Mouse (Mus musculus) myocyte (in vitro differentiated cells): ENCODE results near the gene Jmjd7. TPM values are rescaled to one million over a fixed set of nuclear protein-coding genes. Genes with fewer than 3 reads are reported as not detected.

ENCODE experiments used
- H3K27me3 ChIP-seq: one replicate; pipeline ENCODE4 v1.6.1; 2011; ENCODE audit not compliant: control insufficient read depth, insufficient read depth, insufficient read length
- H3K36me3 ChIP-seq: one replicate; pipeline ENCODE4 v1.6.1; 2011; ENCODE audit not compliant: control insufficient read depth, insufficient read depth
- H3K4me2 ChIP-seq: one replicate; pipeline ENCODE4 v1.6.1; 2011; ENCODE audit warnings: low read depth, control low read depth
- H3K4me3 ChIP-seq: one replicate; pipeline ENCODE4 v1.5.1; 2011; ENCODE audit warnings: mild to moderate bottlenecking, control low read depth, moderate library complexity
- H3K79me2 ChIP-seq: one replicate; pipeline ENCODE4 v1.6.1; 2011; ENCODE audit not compliant: control insufficient read depth, insufficient read depth
- H3ac ChIP-seq: one replicate; pipeline ENCODE4 v1.6.1; 2011; ENCODE audit not compliant: control insufficient read depth, insufficient read length
- CEBPB ChIP-seq: IDR thresholded peaks from 2 replicates; pipeline ENCODE4 v1.6.1; 2011; ENCODE audit warnings: mild to moderate bottlenecking, moderate library complexity; ENCODE audit not compliant: poor library complexity, insufficient read depth, severe bottlenecking
- E2F4 ChIP-seq: IDR thresholded peaks from one replicate; pipeline ENCODE4 v1.6.1; 2011; ENCODE audit warnings: mild to moderate bottlenecking, control low read depth, moderate library complexity; ENCODE audit not compliant: insufficient read depth
- MAX ChIP-seq: IDR thresholded peaks from one replicate; pipeline ENCODE4 v1.6.1; 2011; ENCODE audit warnings: low read depth, mild to moderate bottlenecking, control low read depth
- MYOD1 ChIP-seq, 3 experiments: IDR thresholded peaks; one replicate each; pipeline ENCODE4 v1.6.1; 2011; ENCODE audit warnings: control low read depth in 2 of 3, low read depth in 2 of 3, mild to moderate bottlenecking in 2 of 3, moderate library complexity in 1 of 3; ENCODE audit not compliant: insufficient read length in 2 of 3, control insufficient read depth in 1 of 3
- MYOG ChIP-seq, 3 experiments: IDR thresholded peaks; one replicate each; pipeline ENCODE4 v1.6.1; 2011; ENCODE audit warnings: control low read depth in 2 of 3, low read depth in 2 of 3, mild to moderate bottlenecking in 2 of 3; ENCODE audit not compliant: insufficient read length in 2 of 3, control insufficient read depth in 1 of 3, insufficient read depth in 1 of 3
- POLR2A ChIP-seq: IDR thresholded peaks from one replicate; pipeline ENCODE4 v1.6.1; 2011; ENCODE audit warnings: low read depth, mild to moderate bottlenecking, control low read depth, moderate library complexity; ENCODE audit not compliant: insufficient read length
- POLR2AphosphoS2 ChIP-seq: IDR thresholded peaks from one replicate; pipeline ENCODE4 v1.6.1; 2011; ENCODE audit warnings: low read depth, control low read depth; ENCODE audit not compliant: insufficient read length
- REST ChIP-seq: IDR thresholded peaks from one replicate; pipeline ENCODE4 v1.6.1; 2011; ENCODE audit warnings: mild to moderate bottlenecking, control low read depth, moderate library complexity; ENCODE audit not compliant: insufficient read depth, insufficient read length
- SRF ChIP-seq: IDR thresholded peaks from one replicate; pipeline ENCODE4 v1.6.1; 2011; ENCODE audit warnings: low read depth; ENCODE audit not compliant: control insufficient read depth, insufficient read length
- TCF12 ChIP-seq: IDR thresholded peaks from one replicate; pipeline ENCODE4 v1.6.1; 2011; ENCODE audit warnings: mild to moderate bottlenecking, control low read depth; ENCODE audit not compliant: poor library complexity, insufficient read depth, severe bottlenecking
- TCF3 ChIP-seq: IDR thresholded peaks from one replicate; pipeline ENCODE4 v1.6.1; 2011; ENCODE audit warnings: low read depth, control low read depth; ENCODE audit not compliant: insufficient read length
- USF1 ChIP-seq: IDR thresholded peaks from one replicate; pipeline ENCODE4 v1.6.1; 2011; ENCODE audit warnings: low read depth, mild to moderate bottlenecking, control low read depth, moderate library complexity
- polyA plus RNA-seq: library from polyadenylated mRNA; unstranded; fragments of >200 nt; fragmentation: generic; extraction: Trizol; gene quantifications from one replicate; pipeline ENCODE4 v1.2.1, GENCODE M21; 2012; ENCODE audit warnings: missing spikeins

Gene Jmjd7
- polyA plus RNA-seq, 1 experiment = 10.7 TPM

DNA sequence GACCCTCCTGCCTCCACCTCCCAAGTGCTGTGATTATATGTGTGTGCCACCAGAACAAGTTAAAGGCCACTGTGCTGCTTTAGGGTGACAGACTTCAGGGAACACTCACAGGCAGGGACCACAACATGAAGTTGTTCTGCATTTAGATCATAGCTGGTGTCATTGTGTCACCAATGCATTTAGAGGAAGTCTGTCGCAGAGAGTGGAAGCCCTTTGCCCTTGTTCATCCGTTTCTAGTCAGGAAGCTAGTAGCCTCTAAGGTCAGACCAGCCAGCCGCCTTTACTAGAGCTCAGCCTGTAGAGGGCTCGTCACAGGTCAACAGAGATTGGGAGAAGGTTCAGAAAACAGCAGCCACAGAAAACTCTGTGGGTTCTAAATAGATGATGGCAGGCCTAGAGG, 18.6 kb upstream of the Jmjd7 start:
- H3K36me3 ChIP-seq = no peaks in the 10 kb centered on the region
- no peak overlapping the region for H3K4me2 ChIP-seq
- H3ac ChIP-seq = no peak overlapping the region
- TF ChIP-seq E2F4 (no peak), POLR2AphosphoS2 (no peak), POLR2A (no peak), MYOD1 (IDR thresholded peaks at IDR 0.05; ENCODE audit: control insufficient read depth in 1 of 3, insufficient read length in 2 of 3, low read depth in 2 of 3) (no peak), USF1 (no peak), CEBPB (no peak), TCF3 (no peak), REST (no peak), SRF (no peak)
- H3K4me3 ChIP-seq = no peak overlapping the region
- no peaks in the 10 kb centered on the region for H3K27me3 ChIP-seq
- H3K79me2 ChIP-seq = no peaks in the 10 kb centered on the region

DNA sequence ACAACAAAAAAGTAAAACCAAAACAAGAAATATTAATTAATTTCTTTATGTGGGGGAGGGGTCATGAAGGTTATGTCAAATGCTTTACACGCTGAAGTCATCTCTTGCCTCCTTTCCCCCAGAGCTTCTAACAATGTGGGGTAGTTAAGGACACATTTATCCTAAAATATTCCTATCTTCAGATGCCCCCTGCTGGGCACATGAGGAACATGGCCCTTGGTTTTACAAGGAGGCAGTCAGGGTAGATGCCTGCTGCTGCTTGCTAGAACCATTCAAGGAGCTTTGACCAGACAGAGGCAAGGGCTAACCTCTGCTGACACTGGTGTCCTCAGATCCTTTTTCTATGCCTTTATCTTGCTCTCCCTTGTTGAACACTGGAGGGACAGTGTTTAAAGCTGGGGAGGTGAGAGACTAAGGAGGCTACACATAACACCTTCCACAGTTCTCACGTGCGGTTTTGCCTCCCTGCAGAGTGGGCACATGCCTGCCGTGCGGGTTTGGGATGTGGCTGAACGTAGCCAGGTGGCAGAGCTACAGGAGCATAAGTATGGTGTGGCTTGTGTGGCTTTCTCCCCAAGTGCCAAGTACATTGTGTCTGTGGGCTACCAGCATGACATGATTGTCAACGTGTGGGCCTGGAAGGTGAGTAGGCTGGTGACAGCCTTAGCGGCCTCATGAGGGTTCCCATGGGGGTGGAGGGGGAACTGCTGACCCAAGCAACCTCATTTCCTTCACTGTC, 15.7 kb upstream of the Jmjd7 start:
- Histone ChIP-seq H3K4me2 (no peak overlapping the region), H3K79me2 (no peaks in the 10 kb centered on the region), H3K4me3 (no peak overlapping the region), H3K36me3 (peaks cover 7% of the 10 kb centered on the region), H3ac (no peak overlapping the region), H3K27me3 (no peaks in the 10 kb centered on the region)
- TF ChIP-seq E2F4 (no peak), MAX (no peak)

GRCm38 (mm10) chr2:120012924-120013323, 14.4 kb upstream of the Jmjd7 start:
- Histone ChIP-seq H3K36me3 (peaks cover 7% of the 10 kb centered on the region), H3ac (no peak overlapping the region), H3K4me3 (no peak overlapping the region), H3K79me2 (no peaks in the 10 kb centered on the region), H3K27me3 (no peaks in the 10 kb centered on the region), H3K4me2 (no peak overlapping the region)
- no peak for TF ChIP-seq TCF3
- TF ChIP-seq TCF12 = no peak
- TF ChIP-seq E2F4 = no peak
- TF ChIP-seq POLR2A = no peak
- no peak for TF ChIP-seq USF1
- TF ChIP-seq MAX = no peak
- TF ChIP-seq REST = no peak
- TF ChIP-seq POLR2AphosphoS2 = no peak
- TF ChIP-seq MYOG (IDR thresholded peaks at IDR 0.05; ENCODE audit: control insufficient read depth in 1 of 3, insufficient read depth in 1 of 3, insufficient read length in 2 of 3, low read depth in 2 of 3) = no peak
- no peak for TF ChIP-seq CEBPB
- TF ChIP-seq MYOD1 (IDR thresholded peaks at IDR 0.05; ENCODE audit: control insufficient read depth in 1 of 3, insufficient read length in 2 of 3, low read depth in 2 of 3) = no peak
- TF ChIP-seq SRF = no peak

DNA sequence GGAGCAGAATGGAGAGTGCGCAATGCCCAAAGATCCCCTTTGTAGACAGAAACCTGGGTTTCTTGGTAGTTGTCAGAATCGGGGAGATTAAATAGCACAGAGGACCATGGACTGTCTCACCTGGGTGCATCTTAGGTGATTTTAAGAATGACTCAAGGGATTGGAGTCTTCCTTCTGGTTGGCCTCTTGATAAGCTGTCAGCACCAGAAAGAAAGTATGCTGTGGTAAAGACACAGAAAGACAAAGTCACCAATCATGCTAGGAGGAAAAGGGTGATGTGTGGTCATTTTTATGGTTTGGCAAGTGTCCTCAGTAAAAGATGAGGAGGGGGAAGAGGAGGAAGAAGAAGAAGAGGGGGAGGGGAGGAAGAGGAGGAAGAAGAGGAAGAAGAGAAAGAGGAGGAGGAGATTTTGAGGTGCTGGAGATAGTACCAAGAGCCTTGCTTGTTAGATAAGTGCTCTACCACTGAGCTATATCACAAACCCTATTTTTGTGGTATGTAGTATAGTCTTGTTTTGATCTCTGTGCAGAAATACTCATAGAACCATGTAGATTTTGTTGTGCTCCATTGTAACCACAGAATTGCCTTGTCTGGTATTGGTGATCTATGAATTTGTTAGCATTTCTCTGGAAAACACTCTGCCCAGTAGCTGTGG, 13.3 kb upstream of the Jmjd7 start:
- H3K36me3 ChIP-seq = peaks cover 7% of the 10 kb centered on the region
- H3K79me2 ChIP-seq = no peaks in the 10 kb centered on the region
- no peak overlapping the region for H3ac ChIP-seq
- H3K27me3 ChIP-seq = no peaks in the 10 kb centered on the region
- no peak overlapping the region for H3K4me2 ChIP-seq
- H3K4me3 ChIP-seq = no peak overlapping the region
- no peak for TF ChIP-seq POLR2AphosphoS2
- TF ChIP-seq CEBPB = no peak
- no peak for TF ChIP-seq TCF12
- no peak for TF ChIP-seq USF1
- TF ChIP-seq REST = no peak
- TF ChIP-seq E2F4 = no peak
- TF ChIP-seq MYOD1 (IDR thresholded peaks at IDR 0.05; ENCODE audit: control insufficient read depth in 1 of 3, insufficient read length in 2 of 3, low read depth in 2 of 3) = no peak
- TF ChIP-seq POLR2A = no peak
- TF ChIP-seq MYOG (IDR thresholded peaks at IDR 0.05; ENCODE audit: control insufficient read depth in 1 of 3, insufficient read depth in 1 of 3, insufficient read length in 2 of 3, low read depth in 2 of 3) = no peak
- no peak for TF ChIP-seq MAX
- no peak for TF ChIP-seq SRF
- TF ChIP-seq TCF3 = no peak

DNA sequence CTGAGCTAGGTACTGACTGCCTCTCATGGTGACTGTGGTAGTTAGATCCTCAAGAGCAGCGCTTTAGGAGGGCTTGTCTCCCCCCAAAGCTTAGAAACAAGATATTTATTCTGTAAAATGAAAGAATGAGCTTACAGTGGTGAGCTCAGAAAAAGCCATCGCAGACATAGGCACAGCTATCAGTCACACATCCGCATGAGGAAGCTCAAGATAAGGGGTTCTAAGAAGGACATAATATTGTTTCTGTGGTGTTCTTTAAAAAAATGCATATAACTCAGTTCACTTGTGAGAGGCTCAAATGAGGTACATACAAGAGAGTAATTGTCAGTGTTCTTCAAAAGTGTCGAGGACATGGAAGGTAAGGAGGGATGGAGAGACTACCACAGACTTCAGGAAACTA, 11.4 kb upstream of the Jmjd7 start:
- H3K36me3 ChIP-seq = peaks cover 7% of the 10 kb centered on the region
- H3ac ChIP-seq = no peak overlapping the region
- no peaks in the 10 kb centered on the region for H3K27me3 ChIP-seq
- TF ChIP-seq POLR2AphosphoS2 (no peak), MAX (no peak), POLR2A (no peak), TCF3 (no peak)
- no peak overlapping the region for H3K4me3 ChIP-seq
- H3K4me2 ChIP-seq = no peak overlapping the region
- H3K79me2 ChIP-seq = no peaks in the 10 kb centered on the region
